Mouse (Mus musculus): ENCODE data around the gene Zfp263.

The Zfp263 gene

DNA sequence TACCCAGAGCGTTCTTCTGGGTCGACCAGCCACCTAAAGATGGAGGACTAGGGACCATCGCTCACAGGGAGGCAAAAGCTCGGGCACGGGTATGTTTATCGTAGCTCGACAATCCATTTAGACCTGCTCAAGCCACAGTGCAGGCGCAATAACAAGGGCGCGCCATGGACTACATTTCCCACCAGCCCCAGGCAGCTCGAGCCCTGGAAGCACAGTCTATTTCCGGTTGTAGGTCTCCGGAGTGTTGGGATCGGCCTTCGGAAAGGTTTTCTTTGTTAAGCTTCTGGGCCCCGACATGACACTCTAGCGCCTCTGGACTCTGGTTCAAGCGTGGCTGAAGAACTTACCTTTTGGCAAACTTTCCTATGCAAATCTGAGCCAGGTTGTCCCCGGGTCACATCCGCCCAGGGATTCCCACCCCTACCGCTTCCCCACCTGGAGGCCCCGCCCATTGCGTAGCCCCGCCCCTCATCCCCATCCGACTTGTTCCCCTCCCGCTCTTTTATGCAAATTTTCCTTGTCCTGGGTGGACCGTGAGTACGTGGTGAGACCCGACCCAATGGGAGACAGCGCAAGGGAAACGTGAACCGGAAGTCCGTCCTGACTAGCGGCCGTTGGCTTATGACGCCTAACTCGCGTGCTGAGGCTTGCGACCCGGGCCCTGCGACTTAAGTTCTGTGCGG, at the start of gene Zfp263:
TSS of gene Zfp263 (plus strand) at position 591 of the 683 bp plus-strand sequence.
- DNase-seq (ENCODE audit: low spot score): peak; percentile 74

DNA sequence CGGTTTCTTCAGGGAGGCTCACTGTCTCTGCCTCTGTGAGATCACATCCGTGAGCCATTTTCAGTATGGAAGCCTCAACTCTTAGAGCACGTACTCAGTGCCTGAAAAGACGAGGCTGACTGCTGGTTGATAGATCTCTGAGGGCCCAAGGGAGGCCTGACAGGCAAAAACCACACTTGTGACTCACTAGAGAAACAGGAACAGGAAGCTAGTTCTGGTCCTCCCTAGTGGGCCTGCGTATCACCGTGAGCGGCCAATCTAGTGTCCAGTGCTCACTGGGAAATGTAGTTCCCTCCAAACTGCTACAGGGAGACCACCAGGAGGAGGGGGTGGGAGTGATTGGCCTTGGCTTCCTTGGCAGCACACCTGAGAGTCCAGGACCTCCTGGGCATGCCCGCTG, 44.6 kb upstream of the Zfp263 start:
- no peak for DNase-seq (ENCODE audit: low spot score)

- no peak for DNase-seq (ENCODE audit: low spot score)
These were observed 43.0 kb upstream of the Zfp263 start for GRCm38 (mm10) chr16:3700893-3701292.

DNA sequence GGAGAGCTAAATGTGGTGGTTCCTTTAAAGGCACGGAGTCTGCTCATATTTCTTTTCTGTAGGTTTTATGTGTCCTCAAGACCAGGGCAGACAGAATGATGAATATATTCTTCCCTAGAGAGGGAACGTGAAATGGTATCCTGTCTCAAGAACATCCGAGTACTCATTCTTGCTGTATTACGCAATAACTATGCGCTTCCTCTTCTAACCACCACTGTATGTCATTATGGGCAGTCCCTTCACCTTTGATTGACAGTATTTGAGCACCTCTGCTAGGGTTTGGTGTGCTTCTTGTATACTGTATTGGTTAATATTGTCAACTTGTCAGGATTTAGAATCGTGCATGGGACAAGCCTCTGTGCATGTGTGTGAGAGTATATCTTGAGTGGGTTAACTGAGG, 37.2 kb upstream of the Zfp263 start:
- DNase-seq (ENCODE audit: low spot score): no peak

GRCm38 (mm10) chr16:3714731-3715130, 29.2 kb upstream of the Zfp263 start:
- no peak for DNase-seq (ENCODE audit: low spot score)

GRCm38 (mm10) chr16:3717980-3718379, 25.9 kb upstream of the Zfp263 start, which contains the start of gene Mefv:
TSS of gene Mefv (minus strand) at chr16:3718097.
- DNase-seq (ENCODE audit: low spot score): no peak

- no peak for DNase-seq (ENCODE audit: low spot score)
These were observed 20.7 kb upstream of the Zfp263 start for GRCm38 (mm10) chr16:3723231-3723630.

DNA sequence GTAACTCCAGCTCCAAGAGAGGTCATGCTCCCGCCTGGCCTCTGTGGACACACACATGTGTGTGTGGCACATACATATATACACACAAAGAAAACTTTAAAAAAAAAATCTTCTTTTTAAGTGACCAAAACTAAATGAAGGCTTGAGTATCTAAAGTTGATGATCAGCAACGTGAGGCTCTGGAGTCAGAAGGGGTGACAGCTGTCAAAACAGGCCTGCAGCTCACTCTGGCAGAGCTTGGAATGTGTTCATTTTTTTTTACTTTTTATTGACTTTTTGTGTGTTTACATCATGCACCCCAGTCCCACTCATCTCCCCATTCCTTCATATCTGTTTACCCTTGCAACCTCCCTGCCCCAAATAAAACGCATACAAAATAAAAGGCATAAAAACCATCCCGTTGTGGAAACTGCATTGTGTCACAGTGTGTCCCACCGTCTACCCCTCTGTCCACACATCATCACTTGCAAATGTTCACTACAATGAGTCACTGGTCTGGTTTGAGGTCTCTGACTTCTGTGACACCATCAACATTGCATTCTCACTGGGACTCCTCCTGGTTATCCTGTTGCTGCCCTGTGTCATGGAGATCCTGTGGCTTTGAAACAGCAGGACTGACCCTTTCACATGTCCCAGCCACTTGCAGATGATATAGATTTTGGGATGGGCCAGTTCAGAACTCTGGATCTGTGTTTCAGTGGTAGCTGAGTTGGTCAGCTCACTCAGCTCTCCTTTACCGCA, 15.7 kb upstream of the Zfp263 start:
- DNase-seq (ENCODE audit: low spot score): no peak

GRCm38 (mm10) chr16:3732612-3733011, 11.3 kb upstream of the Zfp263 start:
- no peak for DNase-seq (ENCODE audit: low spot score)

GRCm38 (mm10) chr16:3733198-3733732, 10.6 kb upstream of the Zfp263 start:
- no peak for DNase-seq (ENCODE audit: low spot score)

DNA sequence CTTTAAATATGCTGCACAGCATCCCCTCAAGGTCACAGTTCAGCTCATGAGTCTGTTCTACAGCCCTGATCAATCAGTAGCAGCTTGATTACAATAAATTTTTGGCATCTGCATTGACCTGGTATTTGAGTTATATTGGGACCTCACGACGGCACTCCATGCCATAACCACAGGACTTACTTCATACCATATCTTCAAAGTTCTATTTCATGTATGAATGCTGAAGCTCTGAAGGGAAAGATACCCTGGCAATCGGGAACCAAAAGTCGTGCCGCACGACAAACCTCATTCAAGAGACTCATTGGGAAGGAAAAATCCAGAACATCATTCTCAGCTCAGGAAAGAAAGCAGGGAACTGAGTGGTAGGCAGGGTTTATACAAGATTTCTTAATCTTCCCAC, 1.4 kb upstream of the Zfp263 start:
- DNase-seq (ENCODE audit: low spot score): no peak

- no peak for DNase-seq (ENCODE audit: low spot score)
These were observed 350 bp downstream of the Zfp263 start for GRCm38 (mm10) chr16:3744186-3744700.

DNA sequence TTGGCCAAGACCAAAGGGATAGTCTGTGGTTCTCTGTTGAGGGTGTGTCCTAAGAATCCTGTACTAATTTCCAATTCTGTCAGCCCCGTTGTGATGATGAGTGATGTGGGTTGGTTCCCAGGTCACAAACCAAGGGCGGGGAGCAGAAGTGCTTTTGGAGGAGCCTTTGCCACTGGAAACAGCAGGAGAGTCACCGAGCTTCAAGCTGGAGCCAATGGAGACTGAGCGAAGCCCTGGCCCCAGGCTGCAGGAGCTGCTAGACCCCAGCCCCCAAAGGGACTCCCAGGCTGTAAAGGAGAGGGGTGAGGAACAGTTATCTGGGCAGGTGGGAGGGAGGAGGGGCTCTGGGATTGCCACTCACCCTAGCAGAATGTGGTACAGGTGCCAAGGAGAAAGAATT, 1.8 kb downstream of the Zfp263 start:
- DNase-seq (ENCODE audit: low spot score): no peak

GRCm38 (mm10) chr16:3748976-3749375, 5.1 kb downstream of the Zfp263 start:
- no peak for DNase-seq (ENCODE audit: low spot score)

GRCm38 (mm10) chr16:3771603-3772002, 27.7 kb downstream of the Zfp263 start:
- no peak for DNase-seq (ENCODE audit: low spot score)

DNA sequence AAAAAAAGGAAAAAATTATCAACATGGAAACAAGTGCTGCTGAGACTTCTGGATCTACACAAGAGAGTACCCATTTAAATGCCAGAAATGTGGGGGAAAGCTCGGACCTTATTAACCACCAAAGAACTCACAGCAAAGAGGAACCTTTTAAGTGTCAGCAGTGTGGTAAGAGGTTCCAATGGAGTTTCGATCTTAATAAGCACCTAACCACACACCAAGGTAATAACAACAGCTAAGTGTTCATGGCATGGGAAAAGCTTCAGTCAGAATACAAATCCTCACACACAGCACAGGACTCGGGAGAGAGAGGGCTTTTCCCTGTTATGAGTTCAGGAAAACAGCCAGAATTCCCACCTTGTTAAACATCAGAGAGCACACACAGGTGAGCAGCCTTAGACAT, 32.5 kb downstream of the Zfp263 start:
- no peak for DNase-seq (ENCODE audit: low spot score)

- DNase-seq (ENCODE audit: low spot score): no peak
These were observed 34.1 kb downstream of the Zfp263 start for GRCm38 (mm10) chr16:3777986-3778385.

DNA sequence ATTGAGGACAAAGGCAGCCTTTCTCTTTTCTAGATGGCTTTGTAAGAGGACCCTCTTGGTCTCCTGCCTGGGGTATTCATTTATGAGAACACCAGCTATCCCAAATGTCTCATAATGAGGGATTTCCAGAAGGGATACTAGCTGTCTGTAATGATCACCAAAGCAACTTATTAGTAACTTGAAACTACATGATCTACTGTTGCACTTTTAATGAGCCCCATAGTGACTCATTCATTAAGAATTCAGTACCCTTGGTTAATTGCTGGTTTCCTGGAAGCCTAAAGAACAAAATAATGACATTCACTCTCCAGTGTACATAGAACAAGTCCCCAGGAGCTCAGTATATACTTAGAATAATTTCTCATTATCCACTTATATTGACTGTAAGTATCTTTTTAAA, 37.3 kb downstream of the Zfp263 start:
- DNase-seq (ENCODE audit: low spot score): no peak

DNA sequence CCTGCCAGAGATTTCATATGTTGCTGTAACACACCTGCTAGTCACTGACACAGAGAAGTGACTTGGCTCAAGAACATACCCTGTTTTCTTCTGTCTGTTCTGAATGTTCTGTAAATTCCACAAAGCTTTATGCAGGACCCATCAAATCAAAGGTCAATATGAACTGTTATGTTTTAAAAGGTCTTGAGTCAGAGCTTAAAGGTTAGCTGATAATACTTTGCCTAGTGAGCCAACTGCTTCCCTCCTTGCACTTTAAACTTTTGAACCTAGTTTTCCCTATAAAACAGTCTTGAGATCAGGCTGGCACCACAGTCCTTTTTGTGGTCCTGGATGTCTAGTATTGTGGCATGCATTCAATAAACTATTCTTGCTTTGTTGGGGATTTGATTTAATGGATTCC, 44.5 kb downstream of the Zfp263 start:
- no peak for DNase-seq (ENCODE audit: low spot score)

Measured in ovary, postnatal 10 days (tissue).